Mouse (Mus musculus): ENCODE data around the gene Klc1. TPM values are rescaled to one million over a fixed set of nuclear protein-coding genes. Genes with fewer than 3 reads are reported as not detected.

Gene Klc1
- polyA plus RNA-seq, 1 experiment: 85.0 TPM

DNA sequence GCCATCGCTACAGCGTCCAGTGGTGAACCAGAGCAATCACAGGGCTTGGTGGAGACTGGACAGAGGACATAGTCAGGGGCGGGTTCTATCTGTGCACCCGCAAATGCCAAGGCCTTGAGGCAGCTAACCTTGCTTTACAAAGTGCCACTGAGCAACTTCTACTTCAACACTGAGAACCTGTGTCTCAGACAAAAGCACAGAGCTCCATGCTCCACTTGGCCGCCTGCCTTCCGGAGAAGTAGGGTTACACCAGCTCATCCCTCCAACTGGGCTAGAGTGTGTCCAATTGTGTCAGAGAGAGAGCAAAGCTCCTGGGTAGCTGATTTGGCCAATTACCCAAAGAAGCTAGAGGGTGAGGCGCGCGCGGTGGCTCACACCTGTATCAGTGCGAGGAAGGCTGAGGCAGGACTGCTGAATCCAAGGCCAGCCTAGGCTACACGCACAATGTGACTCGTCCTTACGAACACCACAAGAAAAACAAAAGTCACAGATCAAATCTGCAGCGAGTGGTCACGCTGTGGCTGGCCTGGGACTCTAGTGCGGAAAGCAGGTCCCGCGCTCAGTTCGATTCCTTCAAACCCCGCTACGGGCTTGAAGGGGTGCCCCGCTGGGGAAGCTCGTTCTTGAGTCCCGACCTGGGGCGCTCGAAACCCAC is 54.6 kb downstream of the Klc1 start:
- 7% methylated on average over 27 of the region's 27 CpGs for WGBS
- Histone ChIP-seq H3K27ac (ENCODE audit: control insufficient read depth, insufficient read depth, low read length) (no peak overlapping the region), H3K36me3 (ENCODE audit: control insufficient read depth, insufficient read depth, low read length) (peaks cover under 1% of the 10 kb centered on the region)

GRCm38 (mm10) chr12:111813766-111814617 is 55.3 kb downstream of the Klc1 start, which contains the start of the genes Xrcc3 and Zfyve21:
Gene Xrcc3 (minus strand): TSS chr12:111813873.
Gene Zfyve21 (plus strand): TSS chr12:111814170.
- Histone ChIP-seq H3K4me1 (replicated peaks; ENCODE audit: control insufficient read depth, insufficient read depth, low read length) (peaks cover 41% of the 10 kb centered on the region), H3K27me3 (ENCODE audit: control insufficient read depth, insufficient read depth, low read length) (no peaks in the 10 kb centered on the region), H3K36me3 (ENCODE audit: control insufficient read depth, insufficient read depth, low read length) (no peaks in the 10 kb centered on the region), H3K4me3 (ENCODE audit: control insufficient read depth, insufficient read depth, low read length) (peak within 1 kb of the TSS; percentile 75), H3K27ac (ENCODE audit: control insufficient read depth, insufficient read depth, low read length) (no peak within 1 kb of the TSS)
- WGBS: under 1% methylated on average over 87 of the region's 87 CpGs
- DNase-seq: peak; percentile 98
- peak; percentile 59; the same call in 1 of the 2 replicates for TF ChIP-seq POLR2A (IDR thresholded peaks at IDR 0.05; ENCODE audit: control insufficient read depth, extremely low read depth, insufficient read depth, low read length, poor library complexity)
- peak; percentile 50; the same call in 1 of the 2 replicates for TF ChIP-seq CTCF (IDR thresholded peaks at IDR 0.05; ENCODE audit: borderline replicate concordance, control insufficient read depth, extremely low read depth, insufficient read depth, low read length, poor library complexity)

More for the DNA sequence above, 54.6 kb downstream of the Klc1 start:
- TF ChIP-seq POLR2A (IDR thresholded peaks at IDR 0.05; ENCODE audit: control insufficient read depth, extremely low read depth, insufficient read depth, low read length, poor library complexity) (no peak), CTCF (IDR thresholded peaks at IDR 0.05; ENCODE audit: borderline replicate concordance, control insufficient read depth, extremely low read depth, insufficient read depth, low read length, poor library complexity) (no peak)
- Histone ChIP-seq H3K4me3 (ENCODE audit: control insufficient read depth, insufficient read depth, low read length) (peak overlapping the region; percentile 75), H3K4me1 (replicated peaks; ENCODE audit: control insufficient read depth, insufficient read depth, low read length) (peaks cover 41% of the 10 kb centered on the region), H3K27me3 (ENCODE audit: control insufficient read depth, insufficient read depth, low read length) (no peaks in the 10 kb centered on the region)
- no peak for DNase-seq

GRCm38 (mm10) chr12:111814769-111815762 is 56.4 kb downstream of the Klc1 start:
- DNase-seq: no peak
- TF ChIP-seq CTCF (IDR thresholded peaks at IDR 0.05; ENCODE audit: borderline replicate concordance, control insufficient read depth, extremely low read depth, insufficient read depth, low read length, poor library complexity) (no peak), POLR2A (IDR thresholded peaks at IDR 0.05; ENCODE audit: control insufficient read depth, extremely low read depth, insufficient read depth, low read length, poor library complexity) (no peak)
- H3K4me1 ChIP-seq (replicated peaks; ENCODE audit: control insufficient read depth, insufficient read depth, low read length): peaks cover 33% of the 10 kb centered on the region
- no peaks in the 10 kb centered on the region for H3K27me3 ChIP-seq (ENCODE audit: control insufficient read depth, insufficient read depth, low read length)
- no peak overlapping the region for H3K27ac ChIP-seq (ENCODE audit: control insufficient read depth, insufficient read depth, low read length)
- no peaks in the 10 kb centered on the region for H3K36me3 ChIP-seq (ENCODE audit: control insufficient read depth, insufficient read depth, low read length)
- peak overlapping the region; percentile 68 for H3K4me3 ChIP-seq (ENCODE audit: control insufficient read depth, insufficient read depth, low read length)
- 44% methylated on average over 19 of the region's 19 CpGs for WGBS

DNA sequence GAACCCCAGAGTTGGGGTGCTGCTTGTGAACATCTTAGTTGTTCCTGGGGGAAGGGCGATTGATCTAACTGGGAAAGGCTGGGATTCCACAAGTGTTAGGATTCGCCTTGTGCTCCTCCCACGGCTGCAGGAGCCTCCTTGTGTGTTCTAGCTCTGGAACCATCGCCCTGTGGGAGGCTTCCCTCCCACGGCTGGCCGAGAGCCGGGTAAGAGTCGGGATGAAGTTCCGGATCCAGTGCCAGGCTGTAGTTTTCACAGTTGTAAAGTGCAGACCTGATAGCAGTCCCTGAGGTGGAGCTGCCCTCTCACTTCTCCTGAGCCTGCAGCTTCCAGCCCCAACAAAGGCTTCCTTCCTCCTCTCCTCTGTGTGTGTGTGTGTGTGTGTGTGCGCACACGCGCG is 57.9 kb downstream of the Klc1 start:
- 83% methylated on average over 13 of the region's 13 CpGs for WGBS
- no peak overlapping the region for H3K4me3 ChIP-seq (ENCODE audit: control insufficient read depth, insufficient read depth, low read length)
- no peaks in the 10 kb centered on the region for H3K27me3 ChIP-seq (ENCODE audit: control insufficient read depth, insufficient read depth, low read length)
- DNase-seq: no peak
- H3K27ac ChIP-seq (ENCODE audit: control insufficient read depth, insufficient read depth, low read length): no peak overlapping the region
- peaks cover 28% of the 10 kb centered on the region for H3K4me1 ChIP-seq (replicated peaks; ENCODE audit: control insufficient read depth, insufficient read depth, low read length)
- TF ChIP-seq CTCF (IDR thresholded peaks at IDR 0.05; ENCODE audit: borderline replicate concordance, control insufficient read depth, extremely low read depth, insufficient read depth, low read length, poor library complexity): 0 out of 2 replicates have a peak, but pooled peaks have one; percentile 3
- no peak for TF ChIP-seq POLR2A (IDR thresholded peaks at IDR 0.05; ENCODE audit: control insufficient read depth, extremely low read depth, insufficient read depth, low read length, poor library complexity)
- H3K36me3 ChIP-seq (ENCODE audit: control insufficient read depth, insufficient read depth, low read length): no peaks in the 10 kb centered on the region

DNA sequence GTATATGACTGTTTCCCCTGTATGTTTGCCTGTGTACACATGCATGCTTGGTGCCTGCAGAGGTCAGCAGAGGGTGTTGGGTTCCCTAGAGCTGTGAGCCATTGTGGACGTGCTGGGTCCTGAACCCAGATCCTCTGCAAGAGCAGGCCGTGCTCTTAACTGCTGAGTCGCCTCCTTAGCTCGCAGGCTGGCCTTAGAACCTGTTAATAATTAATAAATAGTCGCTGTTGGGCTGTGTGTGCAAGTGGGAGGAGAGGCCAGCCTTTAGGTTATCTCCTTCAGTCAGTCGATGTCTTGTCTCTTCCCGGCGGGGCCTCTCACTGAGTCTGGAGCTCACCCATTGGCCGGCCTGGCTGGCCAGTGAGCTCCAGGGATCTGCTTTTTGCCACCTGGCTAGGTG is 58.3 kb downstream of the Klc1 start:
- H3K27me3 ChIP-seq (ENCODE audit: control insufficient read depth, insufficient read depth, low read length): no peaks in the 10 kb centered on the region
- no peak overlapping the region for H3K27ac ChIP-seq (ENCODE audit: control insufficient read depth, insufficient read depth, low read length)
- DNase-seq: no peak
- peaks cover 28% of the 10 kb centered on the region for H3K4me1 ChIP-seq (replicated peaks; ENCODE audit: control insufficient read depth, insufficient read depth, low read length)
- WGBS: 94% methylated on average over 9 of the region's 9 CpGs
- no peaks in the 10 kb centered on the region for H3K36me3 ChIP-seq (ENCODE audit: control insufficient read depth, insufficient read depth, low read length)
- TF ChIP-seq CTCF (IDR thresholded peaks at IDR 0.05; ENCODE audit: borderline replicate concordance, control insufficient read depth, extremely low read depth, insufficient read depth, low read length, poor library complexity) (no peak), POLR2A (IDR thresholded peaks at IDR 0.05; ENCODE audit: control insufficient read depth, extremely low read depth, insufficient read depth, low read length, poor library complexity) (no peak)
- no peak overlapping the region for H3K4me3 ChIP-seq (ENCODE audit: control insufficient read depth, insufficient read depth, low read length)
